Mouse (Mus musculus) intestine, embryonic 14.5 days (tissue): ENCODE measurements around the gene Tgif1. TPM values are rescaled to one million over a fixed set of nuclear protein-coding genes. Genes with fewer than 3 reads are reported as not detected.

Experiments
- ATAC-seq: fragments of 200-750 bp; cut with Nextera tagmentation; replicated peaks from 2 replicates; pipeline ENCODE4 v1.8.0; 2017; ENCODE audit warnings: low read depth, moderate number of reproducible peaks, moderate TSS enrichment, moderate library complexity; ENCODE audit not compliant: low FRiP score, low TSS enrichment
- DNase-seq: peaks from one replicate; pipeline ENCODE4 v3.0.0-alpha.2; 2018; ENCODE audit warnings: low spot score
- H3K27ac ChIP-seq: fragments of 300-500 bp; sonication (generic); 2 replicates; pipeline ENCODE4 v1.5.1; 2014; ENCODE audit warnings: low read depth, mild to moderate bottlenecking, control low read depth
- H3K27me3 ChIP-seq: fragments of 300-500 bp; sonication (generic); replicated peaks from 2 replicates; pipeline ENCODE4 v1.6.1; 2014; ENCODE audit warnings: low read length, control low read depth; ENCODE audit not compliant: control insufficient read depth, insufficient read depth
- H3K36me3 ChIP-seq: fragments of 300-500 bp; sonication (generic); 2 replicates; pipeline ENCODE4 v1.6.1; 2014; ENCODE audit warnings: low read length, control low read depth; ENCODE audit not compliant: control insufficient read depth, insufficient read depth
- H3K4me1 ChIP-seq: fragments of 300-500 bp; sonication (generic); replicated peaks from 2 replicates; pipeline ENCODE4 v1.6.1; 2014; ENCODE audit warnings: low read length, control low read depth, mixed read lengths; ENCODE audit not compliant: control insufficient read depth, insufficient read depth
- H3K4me2 ChIP-seq: fragments of 300-500 bp; sonication (generic); 2 replicates; pipeline ENCODE4 v1.6.1; 2014; ENCODE audit warnings: low read length
- H3K4me3 ChIP-seq: fragments of 300-500 bp; sonication (generic); 2 replicates; pipeline ENCODE4 v1.5.1; 2014; ENCODE audit warnings: low read depth, low read length, control low read depth, mixed read lengths
- H3K9ac ChIP-seq: fragments of 300-500 bp; sonication (generic); 2 replicates; pipeline ENCODE4 v1.6.1; 2014; ENCODE audit warnings: mild to moderate bottlenecking, low read length
- H3K9me3 ChIP-seq: fragments of 300-500 bp; sonication (generic); 2 replicates; pipeline ENCODE4 v1.6.1; 2016; ENCODE audit warnings: low read length, control low read depth; ENCODE audit not compliant: control insufficient read depth
- WGBS: fragments of 180-500 bp; shearing (Covaris S2); extraction: QIAGEN DNeasy Blood & Tissue Kit; methylation state at CpG from one replicate; pipeline ENCODE4 v1.1.7; 2014; 5-methylcytosine and 5-hydroxymethylcytosine counted together
- polyA plus RNA-seq: library from polyadenylated mRNA; unstranded; fragments of >200 nt; fragmentation: Nextera tagmentation; extraction: Ambion mirVana; gene quantifications from 2 replicates; pipeline ENCODE4 v1.2.1, GENCODE M21; 2014

The Tgif1 gene
- polyA plus RNA-seq, 1 experiment from 2014 or later = 56.1 TPM

- DNase-seq (no peak), ATAC-seq (peak; percentile 6; the same call in 1 of the 2 replicates)
- Histone ChIP-seq H3K4me3 (peak overlapping the region; percentile 67), H3K4me1 (peaks cover 19% of the 10 kb centered on the region), H3K9ac (peak overlapping the region; percentile 92), H3K9me3 (no peaks in the 10 kb centered on the region), H3K4me2 (peak overlapping the region; percentile 99), H3K27me3 (no peaks in the 10 kb centered on the region), H3K36me3 (peaks cover 6% of the 10 kb centered on the region), H3K27ac (peak overlapping the region; percentile 97)
- WGBS = under 1% methylated on average over 39 of the region's 40 CpGs
Observed at GRCm38 (mm10) chr17:70850233-70850995, 2.9 kb downstream of the Tgif1 start.

- Histone ChIP-seq H3K4me3 (peak overlapping the region; percentile 67), H3K4me2 (peak overlapping the region; percentile 99), H3K27me3 (no peaks in the 10 kb centered on the region), H3K4me1 (peaks cover 24% of the 10 kb centered on the region), H3K36me3 (peaks cover 14% of the 10 kb centered on the region), H3K9ac (peak overlapping the region; percentile 92), H3K27ac (peak overlapping the region; percentile 97), H3K9me3 (no peaks in the 10 kb centered on the region)
- DNase-seq (peak; percentile 93), ATAC-seq (no peak)
- WGBS = under 1% methylated on average over 33 of the region's 33 CpGs
Observed at GRCm38 (mm10) chr17:70849399-70850232, 3.7 kb downstream of the Tgif1 start.

- under 1% methylated on average over 23 of the region's 23 CpGs for WGBS
- peak overlapping the region; percentile 97 for H3K27ac ChIP-seq
- ATAC-seq (peak; percentile 16), DNase-seq (peak; percentile 77)
- H3K4me3 ChIP-seq = peak overlapping the region; percentile 67
- no peaks in the 10 kb centered on the region for H3K27me3 ChIP-seq
- peak overlapping the region; percentile 99 for H3K4me2 ChIP-seq
- H3K9ac ChIP-seq = peak overlapping the region; percentile 92
- H3K9me3 ChIP-seq = no peaks in the 10 kb centered on the region
- peaks cover 23% of the 10 kb centered on the region for H3K36me3 ChIP-seq
- H3K4me1 ChIP-seq = peaks cover 28% of the 10 kb centered on the region
Observed at GRCm38 (mm10) chr17:70848511-70849398, 4.6 kb downstream of the Tgif1 start.

- DNase-seq = no peak
Observed at GRCm38 (mm10) chr17:70847751-70848510, 5.4 kb downstream of the Tgif1 start.

GRCm38 (mm10) chr17:70847086-70847485, 6.3 kb downstream of the Tgif1 start:
- ATAC-seq (no peak), DNase-seq (no peak)
- H3K4me1 ChIP-seq = peaks cover 31% of the 10 kb centered on the region
- 0 out of 2 replicates have a peak overlapping the region, but pooled peaks have one; percentile 80 for H3K27ac ChIP-seq
- H3K9ac ChIP-seq = peak overlapping the region; percentile 92; the same call in 1 of the 2 replicates
- peak overlapping the region; percentile 67; the same call in 1 of the 2 replicates for H3K4me3 ChIP-seq
- H3K36me3 ChIP-seq = peaks cover 36% of the 10 kb centered on the region
- 1% methylated on average over 4 of the region's 4 CpGs for WGBS
- H3K9me3 ChIP-seq = no peaks in the 10 kb centered on the region
- H3K4me2 ChIP-seq = peak overlapping the region; percentile 99
- no peaks in the 10 kb centered on the region for H3K27me3 ChIP-seq

More at GRCm38 (mm10) chr17:70847751-70848510, 5.4 kb downstream of the Tgif1 start:
- H3K4me1 ChIP-seq = peaks cover 31% of the 10 kb centered on the region
- H3K4me2 ChIP-seq = peak overlapping the region; percentile 99
- peak overlapping the region; percentile 92 for H3K9ac ChIP-seq
- H3K4me3 ChIP-seq = peak overlapping the region; percentile 67
- 1% methylated on average over 17 of the region's 17 CpGs for WGBS
- peaks cover 31% of the 10 kb centered on the region for H3K36me3 ChIP-seq
- H3K27me3 ChIP-seq = no peaks in the 10 kb centered on the region
- ATAC-seq = no peak
- peak overlapping the region; percentile 97 for H3K27ac ChIP-seq
- no peaks in the 10 kb centered on the region for H3K9me3 ChIP-seq

GRCm38 (mm10) chr17:70846111-70846644, 7.2 kb downstream of the Tgif1 start:
- ATAC-seq (no peak), DNase-seq (no peak)
- Histone ChIP-seq H3K27ac (peak overlapping the region; percentile 80), H3K36me3 (peaks cover 38% of the 10 kb centered on the region), H3K27me3 (no peaks in the 10 kb centered on the region), H3K4me2 (peak overlapping the region; percentile 99), H3K4me1 (peaks cover 31% of the 10 kb centered on the region), H3K4me3 (no peak overlapping the region), H3K9ac (0 out of 2 replicates have a peak overlapping the region, but pooled peaks have one; percentile 27), H3K9me3 (no peaks in the 10 kb centered on the region)
- 52% methylated on average over 8 of the region's 8 CpGs for WGBS

GRCm38 (mm10) chr17:70845543-70845942, 7.8 kb downstream of the Tgif1 start:
- H3K9me3 ChIP-seq = no peaks in the 10 kb centered on the region
- ATAC-seq (peak; percentile 38), DNase-seq (no peak)
- no peak overlapping the region for H3K9ac ChIP-seq
- H3K27ac ChIP-seq = peak overlapping the region; percentile 80
- H3K27me3 ChIP-seq = no peaks in the 10 kb centered on the region
- H3K36me3 ChIP-seq = peaks cover 38% of the 10 kb centered on the region
- peaks cover 31% of the 10 kb centered on the region for H3K4me1 ChIP-seq
- 62% methylated on average over 2 of the region's 2 CpGs for WGBS
- peak overlapping the region; percentile 28 for H3K4me2 ChIP-seq
- no peak overlapping the region for H3K4me3 ChIP-seq
